Mouse (Mus musculus) hindbrain, embryonic 14.5 days (tissue): Measurements from ENCODE around the gene Il33. TPM values are rescaled to one million over a fixed set of nuclear protein-coding genes. Genes with fewer than 3 reads are reported as not detected.

ENCODE experiments used
- ATAC-seq: fragments of 200-750 bp; cut with Nextera tagmentation; 2 replicates; pipeline ENCODE4 v1.8.0; 2017; ENCODE audit warnings: moderate number of reproducible peaks, mild to moderate bottlenecking, moderate TSS enrichment, moderate library complexity; ENCODE audit not compliant: low FRiP score
- DNase-seq: peaks from one replicate; pipeline ENCODE4 v3.0.0-alpha.2; 2015; ENCODE audit warnings: low spot score
- H3K27ac ChIP-seq: fragments of 300-500 bp; sonication (generic); 2 replicates; pipeline ENCODE4 v1.5.1; 2014; ENCODE audit warnings: mild to moderate bottlenecking, moderate library complexity
- H3K27me3 ChIP-seq: fragments of 300-500 bp; sonication (generic); 2 replicates; pipeline ENCODE4 v1.6.1; 2014; ENCODE audit warnings: mild to moderate bottlenecking, low read length, mixed read lengths; ENCODE audit not compliant: control insufficient read depth, insufficient read depth
- H3K36me3 ChIP-seq: fragments of 300-500 bp; sonication (generic); replicated peaks from 2 replicates; pipeline ENCODE4 v1.6.1; 2014; ENCODE audit not compliant: control insufficient read depth, insufficient read depth
- H3K4me1 ChIP-seq: fragments of 300-500 bp; sonication (generic); replicated peaks from 2 replicates; pipeline ENCODE4 v1.6.1; 2014; ENCODE audit warnings: antibody characterized with exemption, low read length, mixed read lengths; ENCODE audit not compliant: control insufficient read depth, insufficient read depth
- H3K4me2 ChIP-seq: fragments of 300-500 bp; sonication (generic); replicated peaks from 2 replicates; pipeline ENCODE4 v1.6.1; 2014; ENCODE audit warnings: mild to moderate bottlenecking, moderate library complexity
- H3K4me3 ChIP-seq: fragments of 300-500 bp; sonication (generic); replicated peaks from 2 replicates; pipeline ENCODE4 v1.5.1; 2014; ENCODE audit warnings: mild to moderate bottlenecking, low read length
- H3K9ac ChIP-seq: fragments of 300-500 bp; sonication (generic); 2 replicates; pipeline ENCODE4 v1.6.1; 2014
- H3K9me3 ChIP-seq: fragments of 300-500 bp; sonication (generic); 2 replicates; pipeline ENCODE4 v1.6.1; 2016; ENCODE audit warnings: low read length; ENCODE audit not compliant: control insufficient read depth
- WGBS: fragments of 180-500 bp; shearing (Covaris S2); extraction: QIAGEN DNeasy Blood & Tissue Kit; methylation state at CpG from one replicate; pipeline ENCODE4 v1.1.7; 2014; 5-methylcytosine and 5-hydroxymethylcytosine counted together
- polyA plus RNA-seq: library from polyadenylated mRNA; unstranded; fragments of >200 nt; fragmentation: Nextera tagmentation; extraction: Ambion mirVana; gene quantifications from 2 replicates; pipeline ENCODE4 v1.2.1, GENCODE M21; 2014

Il33 gene
- polyA plus RNA-seq, 1 experiment from 2014 or later = 2.0 TPM

DNA sequence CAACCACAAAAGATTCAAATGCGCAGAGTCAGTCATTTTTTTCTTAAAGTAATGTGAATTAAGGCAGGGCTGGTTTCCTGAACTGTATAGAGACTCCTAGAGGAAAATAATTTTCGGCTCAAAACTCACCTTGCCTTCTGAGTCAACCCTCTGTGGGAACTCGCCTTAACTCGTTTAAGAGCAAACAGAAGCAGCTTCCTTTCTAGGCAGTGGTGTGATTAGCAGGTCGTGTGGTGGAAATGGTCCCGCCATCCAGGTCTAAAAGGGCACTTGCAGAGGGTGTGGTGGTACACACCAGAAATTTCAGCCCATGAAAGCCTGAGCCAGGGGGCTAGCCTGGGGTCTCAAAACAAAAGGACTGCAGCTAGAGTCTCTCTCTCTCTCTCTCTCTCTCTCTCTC lies 32.1 kb upstream of the Il33 start:
- Histone ChIP-seq H3K27me3 (no peaks in the 10 kb centered on the region), H3K4me3 (no peak overlapping the region), H3K36me3 (no peaks in the 10 kb centered on the region), H3K27ac (no peak overlapping the region), H3K9ac (no peak overlapping the region), H3K9me3 (no peaks in the 10 kb centered on the region), H3K4me1 (no peaks in the 10 kb centered on the region), H3K4me2 (no peak overlapping the region)
- ATAC-seq = no peak
- no peak for DNase-seq
- 92% methylated on average over 6 of the region's 6 CpGs for WGBS

GRCm38 (mm10) chr19:29893718-29894273 lies 31.1 kb upstream of the Il33 start:
- ATAC-seq = no peak
- 76% methylated on average over 4 of the region's 4 CpGs for WGBS
- no peak overlapping the region for H3K27ac ChIP-seq
- no peak for DNase-seq
- no peak overlapping the region for H3K4me2 ChIP-seq
- H3K36me3 ChIP-seq = no peaks in the 10 kb centered on the region
- no peaks in the 10 kb centered on the region for H3K9me3 ChIP-seq
- H3K4me1 ChIP-seq = no peaks in the 10 kb centered on the region
- no peaks in the 10 kb centered on the region for H3K27me3 ChIP-seq
- no peak overlapping the region for H3K9ac ChIP-seq
- H3K4me3 ChIP-seq = no peak overlapping the region

DNA sequence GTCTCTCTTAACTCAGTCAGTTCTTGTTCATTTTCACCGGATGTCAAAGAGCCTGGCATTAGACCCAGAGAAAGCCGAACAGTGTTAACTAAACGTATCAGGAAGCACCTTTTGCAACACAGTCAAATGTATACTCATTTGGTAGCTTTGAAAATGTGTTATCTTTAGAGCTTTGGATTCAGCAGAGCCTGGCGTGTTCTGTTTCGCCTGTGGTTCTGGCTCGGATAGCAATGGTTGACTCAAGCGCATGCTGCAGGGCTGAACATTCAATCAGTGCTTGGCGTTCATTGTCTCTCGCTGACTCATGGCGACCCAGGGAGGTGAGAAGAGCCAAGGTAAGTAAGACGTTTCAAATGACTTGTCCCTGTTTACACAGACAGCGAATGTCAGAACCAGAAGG lies 30.5 kb upstream of the Il33 start:
- no peaks in the 10 kb centered on the region for H3K27me3 ChIP-seq
- H3K9me3 ChIP-seq = peaks cover 1% of the 10 kb centered on the region; the same call in 1 of the 2 replicates
- H3K4me1 ChIP-seq = no peaks in the 10 kb centered on the region
- H3K4me3 ChIP-seq = no peak overlapping the region
- H3K4me2 ChIP-seq = no peak overlapping the region
- ATAC-seq (no peak), DNase-seq (no peak)
- H3K9ac ChIP-seq = no peak overlapping the region
- 82% methylated on average over 12 of the region's 12 CpGs for WGBS
- H3K27ac ChIP-seq = no peak overlapping the region
- H3K36me3 ChIP-seq = no peaks in the 10 kb centered on the region

DNA sequence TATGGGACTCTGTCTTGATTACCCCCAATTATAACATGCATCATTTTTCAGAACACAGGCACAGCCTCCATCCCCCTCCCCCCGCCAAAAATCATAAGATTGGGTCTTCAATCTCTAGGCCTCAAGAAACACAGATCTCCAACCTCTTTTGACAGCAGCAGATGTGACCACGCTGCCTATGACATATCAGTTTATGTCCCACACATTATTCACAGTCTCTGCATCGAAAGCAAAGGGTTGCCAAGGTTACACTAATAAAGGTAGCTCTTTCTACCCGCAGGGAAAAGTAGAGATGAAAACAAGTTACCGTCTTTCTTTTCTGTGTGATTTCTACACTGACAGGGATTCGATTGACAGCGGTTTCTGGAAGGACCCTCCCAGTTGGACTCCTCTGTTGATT lies 29.9 kb upstream of the Il33 start:
- Histone ChIP-seq H3K27me3 (no peaks in the 10 kb centered on the region), H3K9ac (no peak overlapping the region), H3K36me3 (no peaks in the 10 kb centered on the region), H3K4me1 (no peaks in the 10 kb centered on the region), H3K4me2 (no peak overlapping the region), H3K27ac (no peak overlapping the region), H3K9me3 (peaks cover 7% of the 10 kb centered on the region; the same call in 1 of the 2 replicates), H3K4me3 (no peak overlapping the region)
- no peak for DNase-seq
- 44% methylated on average over 7 of the region's 7 CpGs for WGBS
- no peak for ATAC-seq

DNA sequence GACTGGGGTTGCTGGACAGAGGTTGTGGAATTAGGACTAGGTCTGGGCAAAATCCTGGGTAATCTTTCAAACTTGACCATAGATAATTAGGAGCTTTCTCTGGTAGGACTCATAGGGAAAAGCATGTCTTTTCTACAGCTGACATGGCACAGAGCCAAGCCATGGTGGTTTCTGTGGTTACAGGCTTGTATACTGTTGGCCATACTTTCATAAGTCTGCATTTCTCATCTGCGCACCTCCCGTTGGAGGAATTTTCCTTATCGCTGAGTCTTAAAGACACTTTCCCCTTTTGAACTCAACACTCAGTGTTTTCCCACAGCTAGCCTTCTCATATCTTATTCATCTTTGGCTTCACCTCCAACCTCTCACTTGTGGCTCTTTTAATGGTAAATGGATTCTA lies 24.6 kb upstream of the Il33 start:
- DNase-seq (no peak), ATAC-seq (no peak)
- no peak overlapping the region for H3K4me3 ChIP-seq
- no peak overlapping the region for H3K27ac ChIP-seq
- no peaks in the 10 kb centered on the region for H3K4me1 ChIP-seq
- H3K9ac ChIP-seq = no peak overlapping the region
- H3K9me3 ChIP-seq = peaks cover 7% of the 10 kb centered on the region; the same call in 1 of the 2 replicates
- no peak overlapping the region for H3K4me2 ChIP-seq
- WGBS = 87% methylated on average over 3 of the region's 3 CpGs
- H3K36me3 ChIP-seq = no peaks in the 10 kb centered on the region
- H3K27me3 ChIP-seq = no peaks in the 10 kb centered on the region

GRCm38 (mm10) chr19:29902343-29903070 lies 22.4 kb upstream of the Il33 start:
- WGBS = 75% methylated on average over 4 of the region's 4 CpGs
- Histone ChIP-seq H3K4me2 (no peak overlapping the region), H3K27ac (no peak overlapping the region), H3K27me3 (no peaks in the 10 kb centered on the region), H3K4me1 (no peaks in the 10 kb centered on the region), H3K4me3 (no peak overlapping the region), H3K36me3 (no peaks in the 10 kb centered on the region), H3K9ac (no peak overlapping the region), H3K9me3 (peaks cover 7% of the 10 kb centered on the region; the same call in 1 of the 2 replicates)
- DNase-seq = no peak
- ATAC-seq = no peak

DNA sequence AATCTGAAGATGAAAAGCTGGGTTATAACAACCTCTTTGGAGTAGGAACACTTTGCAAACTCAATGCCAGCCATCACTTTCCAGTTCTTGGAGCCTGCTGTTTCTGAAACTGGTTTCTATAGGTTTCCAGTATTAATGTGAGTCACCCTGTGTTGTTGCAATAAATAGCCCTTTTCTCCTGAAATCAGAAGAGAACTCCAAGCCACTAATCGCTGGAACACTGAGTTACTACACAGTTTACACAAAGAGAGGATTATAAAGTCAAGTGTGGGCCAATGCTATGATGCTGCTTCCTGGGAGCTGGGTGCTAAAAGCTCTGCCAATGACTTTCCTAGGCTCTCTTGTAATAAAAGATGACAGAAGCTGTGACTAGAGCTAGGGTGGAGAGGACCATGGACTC lies 19.0 kb upstream of the Il33 start:
- H3K9ac ChIP-seq = no peak overlapping the region
- H3K9me3 ChIP-seq = no peaks in the 10 kb centered on the region
- H3K4me1 ChIP-seq = no peaks in the 10 kb centered on the region
- no peak for ATAC-seq
- no peak overlapping the region for H3K4me2 ChIP-seq
- H3K27me3 ChIP-seq = no peaks in the 10 kb centered on the region
- no peaks in the 10 kb centered on the region for H3K36me3 ChIP-seq
- WGBS = 81% methylated on average over 1 of the region's 1 CpGs
- no peak overlapping the region for H3K4me3 ChIP-seq
- no peak overlapping the region for H3K27ac ChIP-seq
- no peak for DNase-seq

DNA sequence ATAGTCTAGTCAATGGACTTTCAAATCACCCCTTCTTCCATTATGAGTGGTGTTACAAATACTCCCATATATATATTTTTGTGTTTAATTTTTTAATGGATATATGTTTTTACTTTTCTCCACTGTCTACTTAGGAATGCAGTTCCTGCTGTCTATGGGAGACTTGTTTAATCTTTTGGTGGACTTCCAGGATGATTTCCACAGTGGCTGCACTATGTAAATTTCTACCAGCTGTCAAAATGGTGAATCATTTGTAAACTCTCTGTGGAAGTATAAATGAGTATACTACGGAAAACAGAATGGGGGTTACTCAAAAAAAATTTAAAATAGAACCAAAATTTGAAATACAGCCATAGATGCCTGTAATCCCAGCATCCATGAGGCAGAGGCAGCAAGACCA lies 15.7 kb upstream of the Il33 start:
- no peaks in the 10 kb centered on the region for H3K36me3 ChIP-seq
- ATAC-seq (no peak), DNase-seq (no peak)
- no peak overlapping the region for H3K4me3 ChIP-seq
- WGBS = 71% methylated on average over 1 of the region's 1 CpGs
- no peaks in the 10 kb centered on the region for H3K27me3 ChIP-seq
- no peaks in the 10 kb centered on the region for H3K9me3 ChIP-seq
- no peak overlapping the region for H3K9ac ChIP-seq
- no peak overlapping the region for H3K4me2 ChIP-seq
- H3K4me1 ChIP-seq = no peaks in the 10 kb centered on the region
- H3K27ac ChIP-seq = no peak overlapping the region

DNA sequence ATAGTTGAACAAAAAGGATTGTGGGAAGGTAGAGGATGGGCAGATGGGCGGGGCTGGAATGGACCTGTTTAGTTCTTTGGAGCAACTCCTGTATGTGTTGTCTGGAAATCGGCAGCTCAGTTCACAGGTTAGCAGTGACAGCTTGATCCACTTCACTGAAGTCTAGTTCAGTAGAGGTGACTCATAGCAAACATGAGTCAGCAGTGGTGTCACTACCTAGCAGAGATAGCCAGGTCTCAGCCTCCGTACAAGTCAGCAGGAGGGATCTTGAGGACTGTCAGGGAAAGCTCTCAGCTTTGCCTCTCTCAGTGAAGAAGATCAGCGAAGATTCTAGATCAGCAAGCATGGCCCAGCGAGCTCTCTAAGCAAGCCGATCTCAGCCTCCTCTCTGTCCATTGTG lies 13.0 kb upstream of the Il33 start:
- Histone ChIP-seq H3K4me2 (no peak overlapping the region), H3K27ac (no peak overlapping the region), H3K9me3 (no peaks in the 10 kb centered on the region), H3K36me3 (no peaks in the 10 kb centered on the region), H3K4me3 (no peak overlapping the region), H3K9ac (no peak overlapping the region), H3K4me1 (no peaks in the 10 kb centered on the region), H3K27me3 (no peaks in the 10 kb centered on the region)
- 93% methylated on average over 6 of the region's 6 CpGs for WGBS
- DNase-seq (no peak), ATAC-seq (no peak)
